Mouse (Mus musculus) stomach, postnatal 0 days (tissue): ENCODE measurements around the gene Nsmce1.

Experiments
- CTCF ChIP-seq: IDR thresholded peaks from 2 replicates; pipeline ENCODE4 v1.5.1; 2016; ENCODE audit warnings: antibody characterized with exemption, low read depth, mild to moderate bottlenecking, moderate library complexity
- EP300 ChIP-seq: optimal IDR thresholded peaks from 2 replicates; pipeline ENCODE3; 2016; ENCODE audit warnings: antibody characterized with exemption

DNA sequence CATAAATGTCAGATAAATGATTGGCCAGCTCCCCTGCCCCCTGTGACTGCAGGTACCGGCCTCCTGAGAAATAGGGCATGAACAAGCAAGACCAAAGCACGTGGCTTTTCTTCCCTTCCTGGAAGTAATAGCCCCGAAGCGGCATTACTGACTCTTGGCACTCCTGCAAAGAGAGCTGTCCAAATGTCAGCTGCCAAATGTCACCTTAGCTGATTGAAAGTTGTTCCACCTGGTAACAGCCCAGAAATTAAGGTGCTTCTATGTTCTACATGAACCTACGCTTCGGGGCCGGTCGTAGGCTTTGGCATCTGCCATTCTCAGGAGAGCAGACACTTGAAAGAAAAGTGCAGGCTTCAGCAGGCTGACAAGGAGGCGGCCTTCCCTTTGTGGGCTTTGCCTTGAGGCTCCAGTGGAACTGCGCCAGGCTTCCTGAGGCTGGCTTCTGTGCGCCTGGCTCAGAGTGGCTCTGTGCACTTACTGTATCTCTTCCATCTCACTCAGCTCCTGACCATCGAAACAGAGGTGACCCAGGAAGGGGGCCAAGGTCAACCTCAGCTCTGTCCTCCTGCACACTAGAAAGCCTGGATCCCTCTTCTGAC lies 63.8 kb downstream of the Nsmce1 start:
- TF ChIP-seq CTCF (no peak), EP300 (no peak)
